Mouse (Mus musculus): ENCODE data around the gene Anp32a. TPM values are rescaled to one million over a fixed set of nuclear protein-coding genes. Genes with fewer than 3 reads are reported as not detected.

Anp32a gene
- polyA plus RNA-seq, 1 experiment from 2014 or later, result 135 TPM

GRCm38 (mm10) chr9:62363619-62364018, 22.5 kb downstream of the Anp32a start:
- peak; percentile 86 for DNase-seq
- H3K4me1 ChIP-seq (ENCODE audit: insufficient read depth), result peaks cover 69% of the 10 kb centered on the region

GRCm38 (mm10) chr9:62364216-62364615, 23.1 kb downstream of the Anp32a start:
- H3K27me3 ChIP-seq (ENCODE audit: insufficient read depth, low read length), result no peaks in the 10 kb centered on the region
- H3K36me3 ChIP-seq (ENCODE audit: insufficient read depth), result peaks cover 11% of the 10 kb centered on the region
- peak overlapping the region; percentile 29; the same call in 1 of the 2 replicates for H3K4me3 ChIP-seq (ENCODE audit: low read depth, low read length)
- H3K27ac ChIP-seq (ENCODE audit: low read depth), result peak overlapping the region; percentile 78; the same call in 1 of the 2 replicates
- H3K9ac ChIP-seq, result peak overlapping the region; percentile 51
- DNase-seq (peak; percentile 42), ATAC-seq (ENCODE audit: insufficient read depth) (no peak)
- TF ChIP-seq CTCF (IDR thresholded peaks at IDR 0.05; ENCODE audit: low read depth), result no peak
- H3K9me3 ChIP-seq (ENCODE audit: low read depth, low read length), result no peaks in the 10 kb centered on the region
- peak overlapping the region; percentile 66 for H3K4me2 ChIP-seq
- H3K4me1 ChIP-seq (ENCODE audit: insufficient read depth), result peaks cover 73% of the 10 kb centered on the region
- WGBS, result 11% methylated on average over 5 of the region's 6 CpGs

More at GRCm38 (mm10) chr9:62363619-62364018, 22.5 kb downstream of the Anp32a start:
- TF ChIP-seq CTCF (IDR thresholded peaks at IDR 0.05; ENCODE audit: low read depth), result no peak
- Histone ChIP-seq H3K36me3 (ENCODE audit: insufficient read depth) (peaks cover 16% of the 10 kb centered on the region), H3K9ac (peak overlapping the region; percentile 51), H3K4me2 (peak overlapping the region; percentile 66), H3K27ac (ENCODE audit: low read depth) (peak overlapping the region; percentile 78), H3K9me3 (ENCODE audit: low read depth, low read length) (no peaks in the 10 kb centered on the region), H3K27me3 (ENCODE audit: insufficient read depth, low read length) (no peaks in the 10 kb centered on the region), H3K4me3 (ENCODE audit: low read depth, low read length) (peak overlapping the region; percentile 29)
- ATAC-seq (ENCODE audit: insufficient read depth), result peak; percentile 84
- 2% methylated on average over 24 of the region's 24 CpGs for WGBS

DNA sequence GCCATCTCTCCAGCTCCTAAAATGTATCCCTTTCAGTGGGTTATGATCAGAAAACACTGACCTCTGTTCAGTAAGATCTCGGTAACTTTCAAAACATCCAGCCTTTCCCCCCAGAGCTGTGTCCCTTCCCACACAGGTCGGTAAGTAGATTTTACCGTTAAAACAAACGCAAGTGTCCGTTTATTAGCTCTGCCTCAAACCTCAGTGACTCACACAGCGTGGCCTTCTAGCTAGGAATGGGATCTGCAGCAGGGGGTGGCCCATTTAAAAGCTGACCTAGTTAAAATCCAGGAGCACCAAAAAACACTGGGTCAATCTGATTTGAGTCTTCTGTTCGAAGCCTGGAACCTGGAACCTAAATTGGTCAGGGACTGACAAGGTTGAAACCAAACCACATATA, 23.7 kb downstream of the Anp32a start:
- Histone ChIP-seq H3K4me1 (ENCODE audit: insufficient read depth) (peaks cover 76% of the 10 kb centered on the region), H3K36me3 (ENCODE audit: insufficient read depth) (peaks cover 9% of the 10 kb centered on the region), H3K4me2 (no peak overlapping the region), H3K27me3 (ENCODE audit: insufficient read depth, low read length) (no peaks in the 10 kb centered on the region), H3K27ac (ENCODE audit: low read depth) (no peak overlapping the region), H3K9ac (no peak overlapping the region), H3K9me3 (ENCODE audit: low read depth, low read length) (no peaks in the 10 kb centered on the region), H3K4me3 (ENCODE audit: low read depth, low read length) (no peak overlapping the region)
- WGBS, result 48% methylated on average over 7 of the region's 7 CpGs
- ATAC-seq (ENCODE audit: insufficient read depth) (no peak), DNase-seq (no peak)
- no peak for TF ChIP-seq CTCF (IDR thresholded peaks at IDR 0.05; ENCODE audit: low read depth)

- no peak for TF ChIP-seq CTCF (IDR thresholded peaks at IDR 0.05; ENCODE audit: low read depth)
- Histone ChIP-seq H3K9ac (no peak overlapping the region), H3K4me3 (ENCODE audit: low read depth, low read length) (no peak overlapping the region), H3K27me3 (ENCODE audit: insufficient read depth, low read length) (no peaks in the 10 kb centered on the region), H3K27ac (ENCODE audit: low read depth) (no peak overlapping the region), H3K36me3 (ENCODE audit: insufficient read depth) (peaks cover 5% of the 10 kb centered on the region; the same call in 1 of the 2 replicates), H3K4me2 (no peak overlapping the region), H3K4me1 (ENCODE audit: insufficient read depth) (peaks cover 76% of the 10 kb centered on the region), H3K9me3 (ENCODE audit: low read depth, low read length) (no peaks in the 10 kb centered on the region)
- DNase-seq, result peak; percentile 31
- 53% methylated on average over 8 of the region's 8 CpGs for WGBS
- no peak for ATAC-seq (ENCODE audit: insufficient read depth)
Measured at GRCm38 (mm10) chr9:62365326-62366080, 24.4 kb downstream of the Anp32a start.

DNA sequence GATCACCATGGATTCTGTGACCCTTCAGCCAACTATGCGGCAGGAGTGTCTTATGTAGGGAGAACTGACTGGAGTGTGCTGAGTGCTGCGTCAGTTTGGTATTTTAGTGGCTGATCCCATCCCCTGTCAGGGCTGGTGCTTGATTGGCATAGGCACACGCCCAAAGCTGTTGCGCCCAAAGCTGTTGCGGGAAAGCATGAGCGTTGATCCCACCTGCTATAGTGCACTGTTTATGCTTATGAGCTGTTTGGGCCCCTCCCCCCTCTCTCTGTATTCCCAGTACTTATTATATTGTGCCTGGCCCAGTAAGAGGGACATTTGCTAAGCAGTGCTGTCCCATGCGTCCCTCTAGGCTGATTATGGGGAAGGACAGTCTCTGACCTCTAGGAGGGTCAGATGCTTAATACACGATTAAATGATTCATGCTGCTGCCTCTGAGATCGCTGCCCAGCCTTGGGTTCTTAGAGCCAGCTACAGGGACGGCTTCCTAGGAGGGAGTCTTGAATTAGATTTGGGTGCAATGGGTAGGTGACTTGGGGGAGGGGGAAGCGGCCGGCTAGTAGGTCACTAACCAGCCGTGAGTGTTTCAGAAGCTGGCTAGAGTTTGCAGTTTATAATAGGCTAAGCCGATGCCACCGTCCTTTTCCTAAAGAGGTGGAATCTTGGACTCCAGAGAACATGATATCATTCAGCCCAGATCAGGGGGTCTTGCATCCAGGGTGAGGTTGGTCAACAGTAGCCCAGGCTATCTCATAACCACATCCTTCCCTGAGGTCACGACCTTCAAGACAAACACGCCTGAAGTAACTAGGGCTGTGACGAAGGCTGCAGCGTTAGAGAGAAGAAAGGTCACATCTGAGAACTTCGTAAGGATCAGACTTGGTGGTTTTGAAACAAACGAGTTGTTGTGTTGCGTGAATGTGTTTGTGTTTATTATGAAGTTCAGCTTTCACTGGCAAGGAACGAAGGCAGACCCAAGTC, 25.7 kb downstream of the Anp32a start:
- ATAC-seq (ENCODE audit: insufficient read depth) (no peak), DNase-seq (peak; percentile 26)
- TF ChIP-seq CTCF (IDR thresholded peaks at IDR 0.05; ENCODE audit: low read depth), result no peak
- H3K4me3 ChIP-seq (ENCODE audit: low read depth, low read length), result no peak overlapping the region
- peak overlapping the region; percentile 78 for H3K27ac ChIP-seq (ENCODE audit: low read depth)
- H3K9ac ChIP-seq, result 0 out of 2 replicates have a peak overlapping the region, but pooled peaks have one; percentile 18
- H3K36me3 ChIP-seq (ENCODE audit: insufficient read depth), result peaks cover 7% of the 10 kb centered on the region; the same call in 1 of the 2 replicates
- 54% methylated on average over 23 of the region's 23 CpGs for whole genome bisulfite sequencing
- H3K4me2 ChIP-seq, result no peak overlapping the region
- no peaks in the 10 kb centered on the region for H3K27me3 ChIP-seq (ENCODE audit: insufficient read depth, low read length)
- peaks cover 72% of the 10 kb centered on the region for H3K4me1 ChIP-seq (ENCODE audit: insufficient read depth)
- H3K9me3 ChIP-seq (ENCODE audit: low read depth, low read length), result no peaks in the 10 kb centered on the region

DNA sequence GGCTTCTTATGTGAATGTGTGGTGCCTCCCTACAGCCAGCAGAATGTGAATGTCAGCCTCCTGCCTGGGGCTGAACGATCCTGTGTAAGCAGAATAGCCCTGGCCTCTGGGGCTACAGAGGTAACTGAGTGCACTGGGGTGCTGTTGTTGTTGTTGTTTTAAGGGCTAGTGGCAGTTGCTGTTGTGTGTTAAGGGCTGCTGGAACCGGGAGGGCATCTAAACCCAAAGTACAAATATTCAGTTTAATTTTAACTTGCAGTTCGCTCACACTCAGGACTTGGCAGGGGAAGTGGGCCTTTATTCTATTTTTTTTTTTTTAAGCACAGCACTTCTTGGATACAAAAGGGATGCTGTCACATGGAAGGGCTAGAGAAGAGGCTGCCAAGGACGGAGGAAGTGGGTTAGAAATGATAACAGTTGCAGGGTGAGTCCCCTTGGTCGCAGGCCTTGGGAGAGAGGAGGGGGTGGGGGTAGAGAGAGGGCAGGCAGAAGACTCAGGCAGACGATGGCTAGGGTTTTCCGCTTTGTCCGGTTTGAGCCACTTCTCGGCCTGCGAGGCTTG, 26.5 kb downstream of the Anp32a start:
- Histone ChIP-seq H3K4me2 (no peak overlapping the region), H3K27ac (ENCODE audit: low read depth) (peak overlapping the region; percentile 78), H3K4me1 (ENCODE audit: insufficient read depth) (peaks cover 71% of the 10 kb centered on the region), H3K9me3 (ENCODE audit: low read depth, low read length) (no peaks in the 10 kb centered on the region), H3K9ac (peak overlapping the region; percentile 18; the same call in 1 of the 2 replicates), H3K36me3 (ENCODE audit: insufficient read depth) (peaks cover 15% of the 10 kb centered on the region), H3K27me3 (ENCODE audit: insufficient read depth, low read length) (no peaks in the 10 kb centered on the region), H3K4me3 (ENCODE audit: low read depth, low read length) (no peak overlapping the region)
- no peak for TF ChIP-seq CTCF (IDR thresholded peaks at IDR 0.05; ENCODE audit: low read depth)
- 30% methylated on average over 10 of the region's 10 CpGs for WGBS
- no peak; the same call in 1 of the 2 replicates for ATAC-seq (ENCODE audit: insufficient read depth)
- DNase-seq, result peak; percentile 67

Data from lung, embryonic 14.5 days (tissue).